ENCODE assay signal across 8 mouse cellular contexts in genomic region chr15:83464905-83465650, GRCm38 (mm10). TPM values are rescaled to one million over a fixed set of nuclear protein-coding genes. Genes with fewer than 3 reads are reported as not detected.
DNase-seq lines count a peak whose midpoint lies in the region; ATAC-seq and TF ChIP-seq lines count a peak whose summit lies in the region.

No protein-coding gene starts in this region.

- H3K9me3 ChIP-seq in kidney, embryonic 16.5 days (ENCODE audit: low read length), result no peaks in the 10 kb centered on the region
- no peaks in the 10 kb centered on the region for H3K9me3 ChIP-seq in liver, postnatal 0 days (ENCODE audit: low read length)

- H3K4me1 ChIP-seq in kidney, embryonic 16.5 days (ENCODE audit: insufficient read depth, low read length), result peaks cover 20% of the 10 kb centered on the region
- peaks cover 17% of the 10 kb centered on the region for H3K4me1 ChIP-seq in liver, postnatal 0 days (ENCODE audit: insufficient read depth)

- TF ChIP-seq EP300 in liver, postnatal 0 days (IDR thresholded peaks at IDR 0.05; ENCODE audit: low read depth), result no peak

- H3K4me3 ChIP-seq in kidney, embryonic 16.5 days (ENCODE audit: low read length), result peak overlapping the region; percentile 84
- peak overlapping the region; percentile 86 for H3K4me3 ChIP-seq in liver, postnatal 0 days (ENCODE audit: low read depth, low read length)

- no peak overlapping the region for H3K9ac ChIP-seq in kidney, embryonic 16.5 days (replicated peaks; ENCODE audit: low read length)
- no peak overlapping the region for H3K9ac ChIP-seq in liver, postnatal 0 days (replicated peaks)

- WGBS in kidney, embryonic 16.5 days, result 77% methylated on average over 19 of the region's 19 CpGs
- 67% methylated on average over 19 of the region's 19 CpGs for WGBS in liver, postnatal 0 days (ENCODE audit: insufficient replicate concordance)

- H3K27ac ChIP-seq in kidney, embryonic 16.5 days (ENCODE audit: low read length), result 0 out of 2 replicates have a peak overlapping the region, but pooled peaks have one; percentile 2
- H3K27ac ChIP-seq in liver, postnatal 0 days (ENCODE audit: low read depth), result peak overlapping the region; percentile 93

- DNase-seq in kidney, adult 11 months, result no peak
- DNase-seq in ZHBTc4 (ENCODE audit: low read depth, low spot score), result peak; percentile 94
- DNase-seq in liver, postnatal 0 days, result no peak
- peak; percentile 55 for DNase-seq in testis, postnatal 10 days (ENCODE audit: low spot score)
- DNase-seq in left cerebral cortex, adult 8-10 months (ENCODE audit: low spot score in 2 of 2), result no peak
- no peak for DNase-seq in retina, embryonic 14.5 days (ENCODE audit: low spot score)

- no peaks in the 10 kb centered on the region for H3K36me3 ChIP-seq in kidney, embryonic 16.5 days (ENCODE audit: insufficient read depth, low read length)
- H3K36me3 ChIP-seq in liver, postnatal 0 days (replicated peaks; ENCODE audit: insufficient read depth, low read length), result no peaks in the 10 kb centered on the region

- H3K27me3 ChIP-seq in kidney, embryonic 16.5 days (ENCODE audit: insufficient read depth, low read length), result no peaks in the 10 kb centered on the region
- no peaks in the 10 kb centered on the region for H3K27me3 ChIP-seq in liver, postnatal 0 days (ENCODE audit: insufficient read depth, low read length)

- TF ChIP-seq CTCF in liver, postnatal 0 days (IDR thresholded peaks at IDR 0.05; ENCODE audit: low read depth), result peak; percentile 54

- H3K4me2 ChIP-seq in kidney, embryonic 16.5 days (replicated peaks; ENCODE audit: low read depth, low read length), result peak overlapping the region; percentile 95
- peak overlapping the region; percentile 99 for H3K4me2 ChIP-seq in liver, postnatal 0 days (ENCODE audit: low read depth, low read length)

- no peak for ATAC-seq in kidney, embryonic 16.5 days (ENCODE audit: low FRiP score, low TSS enrichment)
- ATAC-seq in hematopoietic stem cell, adult 5-6 weeks (replicated peaks in 1 of 2; ENCODE audit: insufficient read depth in 1 of 2, low FRiP score in 2 of 2, low TSS enrichment in 1 of 2, low read depth in 1 of 2, poor library complexity in 2 of 2, severe bottlenecking in 2 of 2), result peak; percentile 19 to 25; a peak in 1 of 4 replicates
- ATAC-seq in liver, postnatal 0 days, result peak; percentile 41

RNA-seq across cellular contexts. Expression of gene Pacsin2, which starts 0.7 kb away (rescaled TPM):
- 85.4 and 92.0 TPM in 2 replicates for polyA plus RNA-seq in kidney, embryonic 16.5 days (2015; fragmentation: Nextera tagmentation; extraction: Ambion mirVana)
- total RNA-seq in hematopoietic stem cell, adult 5-6 weeks (2017), result 62.1 and 83.5 TPM in 2 replicates
- 20.6 and 24.3 TPM in 2 replicates for polyA plus RNA-seq in liver, postnatal 0 days (2015; fragmentation: Nextera tagmentation; extraction: Ambion mirVana)
- 100 to 1,000 TPM in 2 of 4 experiments, 10 to 100 TPM in 2; 86.2 to 103 (median 98.5) TPM for total RNA-seq in left cerebral cortex, adult 8-10 months (2022)

RNA-seq across cellular contexts. Expression of gene Ttll1, which starts 45.6 kb away (rescaled TPM):
- polyA plus RNA-seq in kidney, embryonic 16.5 days (2015; fragmentation: Nextera tagmentation; extraction: Ambion mirVana), result 27.3 and 28.2 TPM in 2 replicates
- total RNA-seq in hematopoietic stem cell, adult 5-6 weeks (2017), result 6.4 and 8.2 TPM in 2 replicates
- 2.7 and 3.2 TPM in 2 replicates for polyA plus RNA-seq in liver, postnatal 0 days (2015; fragmentation: Nextera tagmentation; extraction: Ambion mirVana)
- 10 to 100 TPM; 48.1 to 53.0 (median 49.1) TPM for total RNA-seq in left cerebral cortex, adult 8-10 months (2022)

Comparison
In these comparisons a context has a peak if more than half of its experiments do, and no peak if none do; other contexts are left out.
1. DNase-seq: peak in ZHBTc4 (single experiment) and testis, postnatal 10 days (single experiment); none in kidney, adult 11 months (single experiment), liver, postnatal 0 days (single experiment), left cerebral cortex, adult 8-10 months (0 of 2) and retina, embryonic 14.5 days (single experiment).